Mouse (Mus musculus) heart, postnatal 0 days (tissue): ENCODE measurements around the gene Tsga10ip. TPM values are rescaled to one million over a fixed set of nuclear protein-coding genes. Genes with fewer than 3 reads are reported as not detected.

ENCODE experiments used
- ATAC-seq: fragments of 200-750 bp; cut with Nextera tagmentation; 2 replicates; pipeline ENCODE4 v1.8.0; 2017; ENCODE audit warnings: low read depth, moderate number of reproducible peaks, moderate library complexity; ENCODE audit not compliant: insufficient read depth
- DNase-seq: peaks from one replicate; pipeline ENCODE4 v3.0.0-alpha.2; 2016; ENCODE audit warnings: low spot score
- H3K27ac ChIP-seq: fragments of 300-500 bp; sonication (generic); 2 replicates; pipeline ENCODE4 v1.5.1; 2014; ENCODE audit warnings: low read depth, mild to moderate bottlenecking
- H3K27me3 ChIP-seq: fragments of 300-500 bp; sonication (generic); 2 replicates; pipeline ENCODE4 v1.6.1; 2014; ENCODE audit warnings: low read length, mixed read lengths; ENCODE audit not compliant: control insufficient read depth, insufficient read depth
- H3K36me3 ChIP-seq: fragments of 300-500 bp; sonication (generic); replicated peaks from 2 replicates; pipeline ENCODE4 v1.6.1; 2014; ENCODE audit warnings: low read length, mixed read lengths; ENCODE audit not compliant: control insufficient read depth, insufficient read depth
- H3K4me1 ChIP-seq: fragments of 300-500 bp; sonication (generic); 2 replicates; pipeline ENCODE4 v1.6.1; 2014; ENCODE audit warnings: antibody characterized with exemption; ENCODE audit not compliant: control insufficient read depth, insufficient read depth
- H3K4me2 ChIP-seq: fragments of 300-500 bp; sonication (generic); 2 replicates; pipeline ENCODE4 v1.6.1; 2014; ENCODE audit warnings: low read depth, mild to moderate bottlenecking, low read length, moderate library complexity
- H3K4me3 ChIP-seq: fragments of 300-500 bp; sonication (generic); 2 replicates; pipeline ENCODE4 v1.5.1; 2014; ENCODE audit warnings: low read depth, low read length
- H3K9ac ChIP-seq: fragments of 300-500 bp; sonication (generic); replicated peaks from 2 replicates; pipeline ENCODE4 v1.6.1; 2014; ENCODE audit warnings: low read depth, low read length, mixed read lengths
- H3K9me3 ChIP-seq: fragments of 300-500 bp; sonication (generic); replicated peaks from 2 replicates; pipeline ENCODE4 v1.6.1; 2016; ENCODE audit warnings: low read length; ENCODE audit not compliant: control insufficient read depth
- CTCF ChIP-seq: IDR thresholded peaks from 2 replicates; pipeline ENCODE4 v1.5.1; 2016; ENCODE audit warnings: antibody characterized with exemption, control low read depth, low read depth
- EP300 ChIP-seq: IDR thresholded peaks from 2 replicates; pipeline ENCODE4 v1.6.1; 2016; ENCODE audit warnings: antibody characterized with exemption, low read depth
- WGBS: fragments of 180-500 bp; shearing (Covaris S2); extraction: QIAGEN DNeasy Blood & Tissue Kit; methylation state at CpG from one replicate; pipeline ENCODE4 v1.1.7; 2014; 5-methylcytosine and 5-hydroxymethylcytosine counted together
- polyA plus RNA-seq: library from polyadenylated mRNA; unstranded; fragments of >200 nt; fragmentation: Nextera tagmentation; extraction: Ambion mirVana; gene quantifications from 2 replicates; pipeline ENCODE4 v1.2.1, GENCODE M21; 2015
- total RNA-seq: library from RNA; depleted of rRNA; stranded (reverse); fragments of >200 nt; gene quantifications from 2 replicates; pipeline ENCODE4 v1.2.3, GENCODE M21; 2014; ENCODE audit warnings: low replicate concordance; rRNA removed

The Tsga10ip gene
- total and polyA plus RNA-seq, 2 experiments from 2014 or later, result 2.5 to 3.5 TPM

GRCm38 (mm10) chr19:5348526-5349501 lies 53.5 kb downstream of the Tsga10ip start:
- DNase-seq (peak; percentile 54), ATAC-seq (peak; percentile 44; the same call in 1 of the 2 replicates)
- peak overlapping the region; percentile 50; the same call in 1 of the 2 replicates for H3K9ac ChIP-seq
- peak; percentile 54 for TF ChIP-seq CTCF
- TF ChIP-seq EP300, result no peak
- no peaks in the 10 kb centered on the region for H3K36me3 ChIP-seq
- 4% methylated on average over 34 of the region's 34 CpGs for WGBS
- H3K4me2 ChIP-seq, result peak overlapping the region; percentile 78
- no peaks in the 10 kb centered on the region for H3K9me3 ChIP-seq
- H3K27ac ChIP-seq, result no peak overlapping the region
- H3K4me1 ChIP-seq, result no peaks in the 10 kb centered on the region
- no peaks in the 10 kb centered on the region for H3K27me3 ChIP-seq
- peak overlapping the region; percentile 41 for H3K4me3 ChIP-seq

- no peaks in the 10 kb centered on the region for H3K27me3 ChIP-seq
- no peaks in the 10 kb centered on the region for H3K9me3 ChIP-seq
- DNase-seq (no peak), ATAC-seq (no peak)
- no peak overlapping the region for H3K4me3 ChIP-seq
- 60% methylated on average over 6 of the region's 6 CpGs for WGBS
- no peak overlapping the region for H3K27ac ChIP-seq
- no peaks in the 10 kb centered on the region for H3K4me1 ChIP-seq
- no peaks in the 10 kb centered on the region for H3K36me3 ChIP-seq
- no peak overlapping the region for H3K9ac ChIP-seq
- TF ChIP-seq EP300 (no peak), CTCF (no peak)
- no peak overlapping the region for H3K4me2 ChIP-seq
Measured at GRCm38 (mm10) chr19:5348064-5348463, 54.3 kb downstream of the Tsga10ip start.

- Histone ChIP-seq H3K9me3 (no peaks in the 10 kb centered on the region), H3K27me3 (no peaks in the 10 kb centered on the region), H3K36me3 (no peaks in the 10 kb centered on the region), H3K9ac (no peak overlapping the region), H3K4me1 (no peaks in the 10 kb centered on the region), H3K4me3 (no peak overlapping the region), H3K4me2 (no peak overlapping the region), H3K27ac (peak overlapping the region; percentile 62)
- WGBS, result 49% methylated on average over 6 of the region's 6 CpGs
- DNase-seq, result peak; percentile 76
- peak; percentile 86 for ATAC-seq
- TF ChIP-seq EP300 (no peak), CTCF (no peak)
Measured at GRCm38 (mm10) chr19:5345297-5346131, 56.8 kb downstream of the Tsga10ip start.

DNA sequence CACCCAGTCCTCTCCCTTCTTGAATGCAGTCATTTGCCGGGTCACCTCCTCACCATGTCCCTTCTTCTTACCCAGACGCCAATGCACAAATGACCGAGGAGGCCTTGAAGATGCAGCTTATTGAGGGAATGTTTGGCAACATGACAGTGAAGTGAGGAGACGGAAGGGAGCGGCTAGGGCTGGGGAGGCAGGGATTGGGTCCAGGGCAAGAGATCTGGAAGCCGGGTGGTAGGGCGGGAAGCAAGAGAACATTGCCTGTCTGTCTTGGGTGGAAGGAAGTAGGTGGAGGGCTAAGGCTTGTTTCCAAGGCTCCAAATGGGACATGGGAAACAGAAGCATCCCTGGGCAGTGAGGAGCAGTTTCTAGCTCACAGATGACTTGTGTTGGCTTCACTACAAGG lies 61.0 kb downstream of the Tsga10ip start:
- H3K4me2 ChIP-seq, result no peak overlapping the region
- no peak overlapping the region for H3K9ac ChIP-seq
- H3K9me3 ChIP-seq, result no peaks in the 10 kb centered on the region
- 82% methylated on average over 7 of the region's 7 CpGs for WGBS
- no peak overlapping the region for H3K4me3 ChIP-seq
- DNase-seq, result no peak
- H3K27me3 ChIP-seq, result no peaks in the 10 kb centered on the region
- no peak overlapping the region for H3K27ac ChIP-seq
- TF ChIP-seq EP300 (no peak), CTCF (no peak)
- ATAC-seq, result no peak
- H3K4me1 ChIP-seq, result no peaks in the 10 kb centered on the region
- no peaks in the 10 kb centered on the region for H3K36me3 ChIP-seq

Other genes starting within 250 kb of the Tsga10ip start
- gene Pacs1, start 129.4 kb downstream of the Tsga10ip start, total RNA-seq, result 11.3 and 45.7 TPM in 2 replicates
- gene Pacs1, start 129.4 kb downstream of the Tsga10ip start, polyA plus RNA-seq, result 7.2 and 7.4 TPM in 2 replicates
- gene Sf3b2, start 107.1 kb downstream of the Tsga10ip start, total RNA-seq, result 132 and 175 TPM in 2 replicates
- gene Sf3b2, start 107.1 kb downstream of the Tsga10ip start, polyA plus RNA-seq, result 158 and 159 TPM in 2 replicates
- 4.0 and 13.3 TPM in 2 replicates for gene Gal3st3, start 104.2 kb downstream of the Tsga10ip start, total RNA-seq
- 5.1 and 6.8 TPM in 2 replicates for gene Gal3st3, start 104.2 kb downstream of the Tsga10ip start, polyA plus RNA-seq
- not detected in 2 replicates for gene Catsper1, start 66.8 kb downstream of the Tsga10ip start, total RNA-seq
- gene Catsper1, start 66.8 kb downstream of the Tsga10ip start, polyA plus RNA-seq, result not detected in 2 replicates
- 0.89 and 0.99 TPM in 2 replicates for gene Cst6, start 53.0 kb downstream of the Tsga10ip start, total RNA-seq
- gene Cst6, start 53.0 kb downstream of the Tsga10ip start, polyA plus RNA-seq, result 2.3 and 3.0 TPM in 2 replicates
- gene Eif1ad, start 35.8 kb downstream of the Tsga10ip start, total RNA-seq, result 37.9 and 40.6 TPM in 2 replicates
- gene Eif1ad, start 35.8 kb downstream of the Tsga10ip start, polyA plus RNA-seq, result 33.5 and 37.5 TPM in 2 replicates
- gene Banf1, start 35.4 kb downstream of the Tsga10ip start, total RNA-seq, result 120 and 143 TPM in 2 replicates
- 340 and 356 TPM in 2 replicates for gene Banf1, start 35.4 kb downstream of the Tsga10ip start, polyA plus RNA-seq
- 4.4 and 39.0 TPM in 2 replicates for gene Sart1, start 13.8 kb downstream of the Tsga10ip start, total RNA-seq
- gene Sart1, start 13.8 kb downstream of the Tsga10ip start, polyA plus RNA-seq, result 26.4 and 26.9 TPM in 2 replicates
- 169 and 171 TPM in 2 replicates for gene Drap1, start 22.5 kb upstream of the Tsga10ip start, total RNA-seq
- 328 and 338 TPM in 2 replicates for gene Drap1, start 22.5 kb upstream of the Tsga10ip start, polyA plus RNA-seq
- 47.4 and 59.1 TPM in 2 replicates for gene AI837181, start 22.6 kb upstream of the Tsga10ip start, total RNA-seq
- 38.1 and 40.5 TPM in 2 replicates for gene AI837181, start 22.6 kb upstream of the Tsga10ip start, polyA plus RNA-seq
- not detected in 2 replicates for gene Fosl1, start 45.0 kb upstream of the Tsga10ip start, total RNA-seq
- 0.12 TPM in 1 of 2 replicates, not detected in the other for gene Fosl1, start 45.0 kb upstream of the Tsga10ip start, polyA plus RNA-seq
- gene Ccdc85b, start 55.4 kb upstream of the Tsga10ip start, total RNA-seq, result 9.2 and 11.3 TPM in 2 replicates
- gene Ccdc85b, start 55.4 kb upstream of the Tsga10ip start, polyA plus RNA-seq, result 10.2 and 10.6 TPM in 2 replicates
- 81.6 and 86.4 TPM in 2 replicates for gene Fibp, start 58.1 kb upstream of the Tsga10ip start, total RNA-seq
- 142 and 146 TPM in 2 replicates for gene Fibp, start 58.1 kb upstream of the Tsga10ip start, polyA plus RNA-seq
- not detected in 2 replicates for gene Ctsw, start 66.0 kb upstream of the Tsga10ip start, total RNA-seq
- gene Ctsw, start 66.0 kb upstream of the Tsga10ip start, polyA plus RNA-seq, result 0.42 and 0.73 TPM in 2 replicates
- 46.8 and 52.7 TPM in 2 replicates for gene Efemp2, start 71.4 kb upstream of the Tsga10ip start, total RNA-seq
- gene Efemp2, start 71.4 kb upstream of the Tsga10ip start, polyA plus RNA-seq, result 32.2 and 34.1 TPM in 2 replicates
- 45.8 and 62.4 TPM in 2 replicates for gene Mus81, start 85.9 kb upstream of the Tsga10ip start, total RNA-seq
- 35.8 and 36.8 TPM in 2 replicates for gene Mus81, start 85.9 kb upstream of the Tsga10ip start, polyA plus RNA-seq
- gene Cfl1, start 87.9 kb upstream of the Tsga10ip start, total RNA-seq, result 448 and 685 TPM in 2 replicates
- 948 and 963 TPM in 2 replicates for gene Cfl1, start 87.9 kb upstream of the Tsga10ip start, polyA plus RNA-seq
- gene 1700020D05Rik, start 101.3 kb upstream of the Tsga10ip start, total RNA-seq, result not detected in 2 replicates
- not detected in 2 replicates for gene 1700020D05Rik, start 101.3 kb upstream of the Tsga10ip start, polyA plus RNA-seq
- gene Snx32, start 108.0 kb upstream of the Tsga10ip start, total RNA-seq, result 8.6 and 22.6 TPM in 2 replicates
- gene Snx32, start 108.0 kb upstream of the Tsga10ip start, polyA plus RNA-seq, result 9.1 and 9.3 TPM in 2 replicates
- gene Ovol1, start 158.1 kb upstream of the Tsga10ip start, total RNA-seq, result not detected in 2 replicates
- gene Ovol1, start 158.1 kb upstream of the Tsga10ip start, polyA plus RNA-seq, result 0.05 TPM in 1 of 2 replicates, not detected in the other
- 5.8 and 12.9 TPM in 2 replicates for gene Ap5b1, start 165.5 kb upstream of the Tsga10ip start, total RNA-seq
- 1.7 and 2.0 TPM in 2 replicates for gene Ap5b1, start 165.5 kb upstream of the Tsga10ip start, polyA plus RNA-seq
- 42.4 and 57.6 TPM in 2 replicates for gene Rnaseh2c, start 199.3 kb upstream of the Tsga10ip start, total RNA-seq
- gene Rnaseh2c, start 199.3 kb upstream of the Tsga10ip start, polyA plus RNA-seq, result 50.7 and 51.8 TPM in 2 replicates
- 55.4 and 164 TPM in 2 replicates for gene Kat5, start 207.7 kb upstream of the Tsga10ip start, total RNA-seq
- 27.0 and 29.7 TPM in 2 replicates for gene Kat5, start 207.7 kb upstream of the Tsga10ip start, polyA plus RNA-seq
- 26.3 and 49.5 TPM in 2 replicates for gene Rela, start 235.0 kb upstream of the Tsga10ip start, total RNA-seq
- gene Rela, start 235.0 kb upstream of the Tsga10ip start, polyA plus RNA-seq, result 22.9 and 23.6 TPM in 2 replicates